Mouse (Mus musculus): Measurements from ENCODE around the gene Lcn4.

GRCm38 (mm10) chr2:26639838-26640830 lies 30.9 kb downstream of the Lcn4 start:
- TF ChIP-seq CTCF (IDR thresholded peaks at IDR 0.05; ENCODE audit: borderline replicate concordance, extremely low read depth, insufficient read depth, insufficient read length), result peak; percentile 95
- peak; percentile 92; the same call in 1 of the 2 replicates for TF ChIP-seq POLR2A (IDR thresholded peaks at IDR 0.05; ENCODE audit: borderline replicate concordance, extremely low read depth, insufficient read depth, insufficient read length, poor library complexity, severe bottlenecking)
